Mouse (Mus musculus): ENCODE measurements around the gene Clec10a. TPM values are rescaled to one million over a fixed set of nuclear protein-coding genes. Genes with fewer than 3 reads are reported as not detected.
"Not testable (repeated sequence)": the region's sequence is repeated elsewhere in the genome, so short reads cannot be mapped to it uniquely, and the experiment has no call there.

The Clec10a gene
- 1 to 10 TPM in 1 of 2 experiments, under 1 TPM in 1; 0.82 to 1.0 TPM for total RNA-seq (2021)

DNA sequence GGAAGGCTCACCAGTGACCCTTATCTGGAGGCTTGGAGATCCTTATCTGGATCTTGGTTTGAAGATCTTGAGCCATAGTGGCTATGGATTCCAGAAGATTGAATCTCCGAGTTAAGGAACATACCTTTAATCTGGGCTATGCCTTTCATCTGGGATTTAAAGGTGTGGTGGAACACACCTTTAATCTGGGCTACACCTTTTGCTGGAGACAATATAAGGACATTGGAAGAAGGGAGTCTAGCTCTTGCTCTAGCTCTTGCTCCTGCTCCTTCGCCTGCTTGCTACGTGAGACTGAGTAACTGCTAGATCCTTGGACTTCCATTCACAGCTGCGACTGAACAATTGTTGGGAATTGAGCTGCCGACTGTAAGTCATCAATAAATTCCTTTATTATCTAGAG is at the start of gene Clec10a:
Gene Clec10a (plus strand): TSS at position 301 of the 400 bp plus-strand sequence.
- intact Hi-C loops (cut with DNase I); DNase-seq: not testable (repeated sequence)

- DNase-seq = no peak
- intact Hi-C loops (cut with DNase I) = no loop called here
Measured at GRCm38 (mm10) chr11:70107085-70107484, 48.9 kb upstream of the Clec10a start.

GRCm38 (mm10) chr11:70110146-70110545 is 45.9 kb upstream of the Clec10a start:
- peak in 1 of 2 experiments; percentile 45 for DNase-seq
- intact Hi-C loops (cut with DNase I) = no loop called here

DNA sequence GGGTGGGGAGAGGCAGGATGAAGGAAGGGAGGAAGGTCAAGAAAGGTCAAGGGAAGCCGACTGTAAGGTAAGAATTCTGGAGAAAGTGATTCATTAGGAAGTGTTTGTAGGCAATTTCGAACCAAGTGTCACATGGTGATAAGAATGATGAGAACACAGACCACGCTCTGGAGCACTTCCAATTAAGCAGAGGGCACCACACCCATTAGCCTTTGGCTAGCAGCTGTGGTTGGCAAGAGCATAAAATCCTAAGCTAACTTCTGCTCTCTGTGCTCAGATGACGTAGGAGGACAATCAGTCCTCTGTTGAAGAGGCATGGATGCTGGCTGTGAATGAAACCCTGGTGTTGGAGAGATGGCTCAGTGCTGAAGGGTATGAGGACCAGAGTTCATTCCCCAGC is 41.4 kb upstream of the Clec10a start:
- intact Hi-C loops (cut with DNase I) = no loop called here
- peak; percentile 19 to 41 for DNase-seq

GRCm38 (mm10) chr11:70115901-70116300 is 40.1 kb upstream of the Clec10a start:
- no peak for DNase-seq
- intact Hi-C loops (cut with DNase I) = no loop called here

- intact Hi-C loops (cut with DNase I) = no loop called here
- peak; percentile 14 to 22 for DNase-seq
Measured at GRCm38 (mm10) chr11:70129926-70130379, 26.0 kb upstream of the Clec10a start, which contains the start of gene Mgl2. Gene Mgl2, plus strand, starts transcription at chr11:70130329.

GRCm38 (mm10) chr11:70135001-70135400 is 21.0 kb upstream of the Clec10a start:
- intact Hi-C loops (cut with DNase I); DNase-seq: not testable (repeated sequence)

GRCm38 (mm10) chr11:70135925-70136324 is 20.1 kb upstream of the Clec10a start:
- intact Hi-C loops (cut with DNase I); DNase-seq: not testable (repeated sequence)

GRCm38 (mm10) chr11:70139171-70139570 is 16.8 kb upstream of the Clec10a start:
- intact Hi-C loops (cut with DNase I) = no loop called here
- no peak for DNase-seq

GRCm38 (mm10) chr11:70151072-70151471 is 4.9 kb upstream of the Clec10a start:
- intact Hi-C loops (cut with DNase I) = no loop called here
- no peak for DNase-seq

DNA sequence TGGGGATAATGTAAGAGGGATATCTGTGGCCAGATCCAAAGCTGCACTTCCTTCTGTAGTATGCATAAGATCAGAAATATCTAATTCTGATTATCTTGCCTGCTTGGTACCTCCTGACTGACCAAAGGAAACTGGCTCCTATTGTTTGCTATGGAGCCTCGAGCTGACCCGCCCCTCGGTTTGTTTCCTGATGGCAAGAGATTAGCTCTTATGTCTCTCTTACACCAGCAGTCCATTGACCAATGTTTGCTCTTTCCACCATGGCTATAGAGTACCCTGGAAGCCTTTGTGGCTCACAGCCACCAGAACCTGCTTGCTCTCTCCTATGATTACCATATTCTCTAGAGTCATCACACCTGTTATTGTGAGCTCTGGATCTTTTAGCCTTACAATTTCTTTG is 6.3 kb downstream of the Clec10a start:
- intact Hi-C loops (cut with DNase I) = no loop called here
- no peak for DNase-seq

GRCm38 (mm10) chr11:70165972-70166921 is 10.2 kb downstream of the Clec10a start:
- intact Hi-C loops (cut with DNase I) = no loop called here
- peak; percentile 7 to 12 for DNase-seq

- intact Hi-C loops (cut with DNase I) = no loop called here
- DNase-seq = no peak
Measured at GRCm38 (mm10) chr11:70168136-70168535, 12.1 kb downstream of the Clec10a start.

DNA sequence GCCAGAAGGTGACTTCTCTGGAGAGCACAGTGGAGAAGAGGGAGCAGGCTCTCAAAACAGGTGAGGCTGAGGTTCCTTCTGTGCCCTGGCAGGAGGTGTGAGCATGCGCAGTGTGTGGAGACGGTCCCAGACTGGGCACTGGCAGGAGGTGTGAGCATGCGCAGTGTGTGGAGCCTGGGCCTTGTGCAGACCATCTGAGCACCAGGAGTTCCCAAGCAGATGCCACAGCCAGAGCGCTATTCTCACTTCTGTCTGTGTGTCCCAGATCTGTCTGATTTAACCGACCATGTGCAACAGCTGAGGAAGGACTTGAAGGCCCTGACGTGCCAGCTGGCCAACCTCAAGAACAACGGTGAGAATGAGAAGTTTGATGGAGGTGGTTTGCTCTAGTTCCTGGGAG is 13.5 kb downstream of the Clec10a start:
- DNase-seq; intact Hi-C loops (cut with DNase I): not testable (repeated sequence)

DNA sequence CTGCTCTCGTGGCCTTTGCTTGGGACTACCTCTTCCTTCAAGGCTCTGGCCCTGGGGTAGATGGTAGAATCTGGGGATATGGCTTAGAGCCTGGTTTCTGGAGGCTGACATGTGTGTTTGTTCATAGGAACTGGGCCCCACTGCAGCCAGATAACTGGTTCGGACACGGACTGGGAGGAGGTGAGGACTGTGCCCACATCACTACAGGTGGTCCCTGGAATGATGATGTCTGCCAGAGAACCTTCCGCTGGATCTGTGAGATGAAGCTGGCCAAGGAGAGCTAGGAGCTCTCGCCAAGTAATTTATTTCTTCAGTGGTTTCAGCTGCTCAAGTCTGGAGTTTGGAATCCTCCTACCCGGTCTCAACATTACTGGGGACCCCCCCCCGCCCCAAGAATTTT is 14.3 kb downstream of the Clec10a start:
- intact Hi-C loops (cut with DNase I) = loop anchor here (5.0 kb wide), 1 partner anchor 42 kb away; the partner anchor contains the start of gene Slc16a11
- no peak for DNase-seq

- intact Hi-C loops (cut with DNase I) = loop anchor here (5.0 kb wide), 1 partner anchor 41 kb away; the partner anchor contains the start of gene Slc16a11
- no peak for DNase-seq
Measured at GRCm38 (mm10) chr11:70171181-70171580, 15.2 kb downstream of the Clec10a start.

GRCm38 (mm10) chr11:70171847-70172246 is 15.8 kb downstream of the Clec10a start:
- DNase-seq = peak in 1 of 2 experiments; percentile 39
- intact Hi-C loops (cut with DNase I) = loop anchor here (5.0 kb wide), 1 partner anchor 40 kb away; the partner anchor contains the start of gene Slc16a11

GRCm38 (mm10) chr11:70172298-70172697 is 16.3 kb downstream of the Clec10a start:
- intact Hi-C loops (cut with DNase I) = loop anchor here (5.0 kb wide), 1 partner anchor 40 kb away; the partner anchor contains the start of gene Slc16a11
- DNase-seq = no peak

GRCm38 (mm10) chr11:70174491-70174890 is 18.5 kb downstream of the Clec10a start:
- intact Hi-C loops (cut with DNase I) = loop anchor here (5.0 kb wide), 1 partner anchor 38 kb away; the partner anchor contains the start of gene Slc16a11

GRCm38 (mm10) chr11:70177647-70178046 is 21.6 kb downstream of the Clec10a start:
- intact Hi-C loops (cut with DNase I) = no loop called here
- peak in 1 of 2 experiments; percentile 11 for DNase-seq

More at GRCm38 (mm10) chr11:70174491-70174890, 18.5 kb downstream of the Clec10a start:
- no peak for DNase-seq

DNA sequence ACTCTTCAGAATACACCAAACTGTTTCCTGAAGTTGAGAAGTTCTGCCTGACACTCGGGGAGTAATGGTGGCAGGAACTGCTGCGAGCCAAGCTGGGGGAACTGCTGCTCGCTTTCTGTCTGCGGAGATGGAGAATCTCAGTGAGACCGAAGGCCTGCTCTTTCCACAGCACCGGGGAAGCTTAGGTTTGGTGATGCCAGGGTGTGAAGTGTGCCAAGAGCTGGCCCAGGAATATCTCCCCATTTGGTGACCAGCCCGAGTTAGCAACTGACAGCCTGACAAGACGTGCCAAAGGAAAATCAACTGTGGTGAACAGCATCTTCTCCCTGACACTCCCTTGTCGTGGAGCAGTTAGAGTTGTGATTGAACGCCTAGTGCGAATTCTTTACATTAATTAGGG is 22.3 kb downstream of the Clec10a start:
- intact Hi-C loops (cut with DNase I) = no loop called here
- no peak for DNase-seq

Data from heart, postnatal 10 days (tissue).